Mouse (Mus musculus): ENCODE data around the gene Lrrn4cl.

GRCm38 (mm10) chr19:8818301-8818798 is 32.2 kb upstream of the Lrrn4cl start:
- TF ChIP-seq POLR2A (IDR thresholded peaks at IDR 0.05; ENCODE audit: borderline replicate concordance, extremely low read depth, insufficient read depth, insufficient read length, poor library complexity, severe bottlenecking) = no peak
- TF ChIP-seq CTCF (IDR thresholded peaks at IDR 0.05; ENCODE audit: borderline replicate concordance, extremely low read depth, insufficient read depth, insufficient read length) = no peak
